Mouse (Mus musculus) ES-E14 (cell line): ENCODE measurements around the gene Cfap46.

ENCODE experiments used
- CHD2 ChIP-seq: IDR thresholded peaks from 2 replicates; pipeline ENCODE4 v1.6.1; 2014; ENCODE audit warnings: mild to moderate bottlenecking, low read depth, low read length, inconsistent platforms
- MAFK ChIP-seq: IDR thresholded peaks from 2 replicates; pipeline ENCODE4 v1.6.1; 2014; ENCODE audit warnings: mild to moderate bottlenecking, low read depth, low read length, inconsistent platforms; ENCODE audit not compliant: insufficient read depth

DNA sequence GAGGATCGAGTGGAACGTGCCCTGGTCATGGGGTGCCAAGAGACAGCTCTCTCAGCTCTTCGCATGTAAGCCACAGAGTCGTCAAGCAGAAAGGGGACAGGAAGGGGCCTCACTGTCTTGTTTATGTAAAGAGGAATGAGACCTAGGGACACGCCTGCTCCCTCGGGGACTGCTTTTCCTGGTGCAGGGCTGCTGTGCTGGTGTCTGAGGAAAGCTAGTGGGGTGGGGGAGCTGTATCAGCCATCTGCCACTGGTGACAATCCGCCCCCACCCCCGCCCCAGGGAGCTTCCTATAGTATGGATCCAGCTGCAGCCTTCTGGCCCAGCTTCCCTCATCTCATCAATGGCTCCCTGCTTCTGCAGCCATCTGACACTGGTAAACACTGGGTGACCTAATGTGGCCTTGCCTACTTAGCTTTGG lies 47.7 kb upstream of the Cfap46 start:
- TF ChIP-seq MAFK (no peak), CHD2 (no peak)
